Mouse (Mus musculus): ENCODE data around the gene Ctnna2.

Ctnna2 gene

DNA sequence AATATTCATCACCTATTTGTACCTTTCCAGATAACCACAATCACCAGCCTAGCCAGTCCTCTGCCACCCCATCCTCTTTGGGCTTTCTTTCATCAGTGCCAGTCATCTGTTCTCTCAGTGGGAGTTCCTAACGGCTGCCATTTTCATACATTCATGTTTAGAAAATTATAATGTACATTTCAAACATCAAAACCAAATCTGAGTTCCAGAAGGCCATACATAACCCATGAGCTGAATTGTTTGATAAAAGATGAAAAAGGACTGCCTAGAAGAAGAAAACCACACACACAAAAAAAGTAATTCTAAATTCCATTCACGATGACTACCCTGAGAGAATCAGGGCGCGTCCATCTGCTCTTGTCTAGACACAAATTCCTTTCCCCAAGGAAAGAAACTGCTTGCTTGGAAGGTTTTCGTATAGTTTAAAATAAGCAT is 1014.5 kb downstream of the Ctnna2 start:
- DNase-seq (ENCODE audit: low spot score in 2 of 2): peak in 1 of 2 experiments; percentile 17

DNA sequence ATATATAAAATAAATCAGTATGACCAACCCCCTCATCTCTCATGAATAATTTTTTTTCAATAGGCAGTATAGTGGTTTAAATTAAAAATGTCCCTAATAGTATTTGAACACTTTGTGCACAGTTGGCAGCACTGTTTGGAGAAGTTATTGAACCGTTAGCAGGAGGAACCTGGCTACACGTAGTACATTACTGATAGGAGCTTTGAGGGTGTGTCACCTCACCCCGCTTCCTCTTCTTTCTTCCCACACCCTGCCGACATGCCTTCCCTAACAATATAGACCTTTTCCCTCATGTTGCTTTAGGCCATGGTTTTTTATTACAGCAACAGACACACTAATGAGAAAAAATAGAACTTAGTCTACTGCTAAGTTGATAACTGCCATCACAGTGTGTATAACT is 1071.4 kb downstream of the Ctnna2 start:
- DNase-seq (ENCODE audit: low spot score in 2 of 2): no peak

DNA sequence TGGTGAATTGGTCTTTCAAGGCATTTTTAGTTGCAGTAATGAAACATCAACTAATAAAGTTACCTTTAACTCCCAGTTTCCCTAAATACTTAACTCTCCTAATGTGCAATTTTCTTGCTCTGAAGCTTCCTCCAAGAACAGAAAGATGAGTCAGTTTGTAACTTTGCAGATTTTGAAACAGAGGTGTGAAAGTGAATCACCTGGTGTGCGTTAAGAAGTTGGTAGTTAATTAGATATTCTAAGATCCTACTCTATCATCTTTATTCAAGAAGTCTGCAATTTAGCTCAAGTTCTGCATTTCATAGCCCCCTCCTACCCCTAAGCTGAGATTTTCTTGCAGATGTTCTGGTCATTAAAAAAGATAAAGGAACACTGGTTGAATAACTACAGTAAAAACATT is 1082.3 kb downstream of the Ctnna2 start:
- DNase-seq (ENCODE audit: low spot score in 2 of 2): no peak

All from right cerebral cortex, adult 2 months (tissue).